Mouse (Mus musculus) CH12.LX (cell line): ENCODE results near the gene Cd59a. TPM values are rescaled to one million over a fixed set of nuclear protein-coding genes. Genes with fewer than 3 reads are reported as not detected.

Experiments used
- DNase-seq: peaks from one replicate; pipeline ENCODE4 v3.0.0-alpha.2; 2013; ENCODE audit errors: extremely low read depth
- H3K27ac ChIP-seq: 2 replicates; pipeline ENCODE4 v1.5.1; 2012; ENCODE audit warnings: low read depth, mild to moderate bottlenecking, control low read depth, moderate library complexity; ENCODE audit not compliant: insufficient read depth
- H3K27me3 ChIP-seq: replicated peaks from 2 replicates; pipeline ENCODE3; 2012; ENCODE audit warnings: inconsistent platforms
- H3K36me3 ChIP-seq, 2 experiments: replicated peaks in 1 of 2; 2 replicates each; pipeline versions ENCODE3 to v1.6.1; 2012; ENCODE audit warnings: inconsistent platforms in 1 of 2, low read length in 1 of 2, mild to moderate bottlenecking in 1 of 2, mixed read lengths in 1 of 2, moderate library complexity in 1 of 2; ENCODE audit not compliant: control insufficient read depth in 1 of 2, insufficient read depth in 1 of 2
- H3K4me1 ChIP-seq, 2 experiments: 2 replicates each; pipeline ENCODE4 v1.6.1; 2012; ENCODE audit warnings: inconsistent platforms in 1 of 2, moderate library complexity in 1 of 2; ENCODE audit not compliant: insufficient read depth in 2 of 2, control insufficient read depth in 1 of 2
- H3K4me2 ChIP-seq: 2 replicates; pipeline ENCODE4 v1.6.1; 2012; ENCODE audit warnings: low read depth, mild to moderate bottlenecking, control low read depth; ENCODE audit not compliant: poor library complexity, insufficient read depth, severe bottlenecking
- H3K4me3 ChIP-seq, 3 experiments: fragments of 150-350 bp in 1 of 3; sonication (generic) in 1 of 3; replicated peaks in 1 of 3; 2 replicates each; pipeline versions ENCODE3 to v1.5.1; 2011 to 2012; ENCODE audit warnings: low read depth in 2 of 3, low read length in 2 of 3, mild to moderate bottlenecking in 2 of 3, moderate library complexity in 2 of 3, control low read depth in 1 of 3, improper control_type of control experiment in 1 of 3, inconsistent platforms in 1 of 3, mixed read lengths in 1 of 3; ENCODE audit not compliant: poor library complexity in 1 of 3
- H3K79me2 ChIP-seq: replicated peaks from 2 replicates; pipeline ENCODE4 v1.6.1; 2012; ENCODE audit warnings: mild to moderate bottlenecking, moderate library complexity; ENCODE audit not compliant: control insufficient read depth, poor library complexity, insufficient read depth, severe bottlenecking; ENCODE audit errors: extremely low read depth
- H3K9ac ChIP-seq: 2 replicates; pipeline ENCODE4 v1.6.1; 2012; ENCODE audit warnings: low read depth, mild to moderate bottlenecking, control low read depth, moderate library complexity; ENCODE audit not compliant: insufficient read depth
- H3K9me3 ChIP-seq: replicated peaks from 2 replicates; pipeline ENCODE3; 2012; ENCODE audit warnings: low read length, inconsistent platforms, mixed read lengths
- CHD2 ChIP-seq: IDR thresholded peaks from 2 replicates; pipeline ENCODE4 v1.6.1; 2011; ENCODE audit warnings: low read length, improper control_type of control experiment
- CTCF ChIP-seq, 2 experiments: IDR thresholded peaks in 1 of 2; conservative IDR thresholded peaks in 1 of 2; 2 replicates each; pipeline ENCODE4 v1.5.1; 2011 to 2012; ENCODE audit warnings: low read depth in 2 of 2, low read length in 2 of 2, improper control_type of control experiment in 1 of 2, inconsistent platforms in 1 of 2, mild to moderate bottlenecking in 1 of 2, moderate library complexity in 1 of 2
- EP300 ChIP-seq: IDR thresholded peaks from 2 replicates; pipeline ENCODE4 v1.6.1; 2011; ENCODE audit warnings: low read length, improper control_type of control experiment
- KAT2A ChIP-seq: IDR thresholded peaks from 2 replicates; pipeline ENCODE4 v1.6.1; 2012; ENCODE audit warnings: low read length, improper control_type of control experiment, inconsistent platforms; ENCODE audit not compliant: insufficient replicate concordance
- MAFK ChIP-seq: IDR thresholded peaks from 2 replicates; pipeline ENCODE4 v1.6.1; 2011; ENCODE audit warnings: low read length, improper control_type of control experiment; ENCODE audit not compliant: insufficient replicate concordance
- MAZ ChIP-seq: IDR thresholded peaks from 2 replicates; pipeline ENCODE4 v1.6.1; 2012; ENCODE audit warnings: low read depth, mild to moderate bottlenecking, inconsistent platforms, low read length, improper control_type of control experiment, moderate library complexity
- MYC ChIP-seq: IDR thresholded peaks from 2 replicates; pipeline ENCODE4 v1.6.1; 2011; ENCODE audit warnings: low read depth, mild to moderate bottlenecking, improper control_type of control experiment, low read length
- RAD21 ChIP-seq: IDR thresholded peaks from 2 replicates; pipeline ENCODE4 v1.6.1; 2011; ENCODE audit warnings: low read depth, mild to moderate bottlenecking, low read length, improper control_type of control experiment, moderate library complexity
- SMC3 ChIP-seq: IDR thresholded peaks from 2 replicates; pipeline ENCODE4 v1.6.1; 2011; ENCODE audit warnings: low read depth, low read length, improper control_type of control experiment
- TBP ChIP-seq: conservative IDR thresholded peaks from 2 replicates; pipeline ENCODE4 v1.6.1; 2011; ENCODE audit warnings: low read depth, low read length, improper control_type of control experiment
- ZC3H11A ChIP-seq: IDR thresholded peaks from 2 replicates; pipeline ENCODE4 v1.6.1; 2012; ENCODE audit warnings: low read depth, mild to moderate bottlenecking, inconsistent platforms, low read length, improper control_type of control experiment
- ZKSCAN1 ChIP-seq: IDR thresholded peaks from 2 replicates; pipeline ENCODE4 v1.6.1; 2012; ENCODE audit warnings: low read depth, inconsistent platforms, low read length, improper control_type of control experiment, borderline replicate concordance
- dilution Hi-C: fragments of 300-500 bp; cut with MboI; formaldehyde crosslinking; loops from 2 replicates; pipeline ENCODE4 v1.14.3; 2020; ENCODE audit warnings: low sequenced_read_pairs; ENCODE audit not compliant: extremely low pct_unique_long_range_greater_than_20kb, extremely low pct_ligation_motif_present
- in situ Hi-C: fragments of 300-500 bp; cut with MboI; formaldehyde crosslinking; loops from 3 replicates; pipeline ENCODE4 v1.14.3; 2019; ENCODE audit warnings: low sequenced_read_pairs, low pct_ligation_motif_present, low pct_unique_long_range_greater_than_20kb, mixed read lengths
- polyA plus RNA-seq: library from polyadenylated mRNA; unstranded; fragments of >175 nt; gene quantifications from 2 replicates; pipeline ENCODE4 v1.2.1, GENCODE M21; 2012; ENCODE audit warnings: low read depth; ENCODE audit not compliant: insufficient read length
- total RNA-seq, 2 experiments: library from RNA; depleted of rRNA; stranded (reverse); fragments of 300-350 nt in 1 of 2; fragments of >200 nt in 1 of 2; gene quantifications; 2 replicates each; pipeline ENCODE4 v1.2.3; 2012 to 2014

Gene Cd59a
- total and polyA plus RNA-seq, 3 experiments: 4.5 to 6.6 (median 4.8) TPM

GRCm38 (mm10) chr2:104163978-104164487 is 68.4 kb downstream of the Cd59a start:
- Histone ChIP-seq H3K9ac (no peak overlapping the region), H3K79me2 (no peaks in the 10 kb centered on the region), H3K4me3 (no peak overlapping the region), H3K4me1 (no peaks in the 10 kb centered on the region), H3K27me3 (no peaks in the 10 kb centered on the region), H3K9me3 (no peaks in the 10 kb centered on the region), H3K36me3 (no peaks in the 10 kb centered on the region), H3K4me2 (no peak overlapping the region), H3K27ac (no peak overlapping the region)
- DNase-seq: no peak
- TF ChIP-seq MYC: no peak
- no peak for TF ChIP-seq RAD21
- no peak for TF ChIP-seq CHD2
- no peak for TF ChIP-seq SMC3
- no peak for TF ChIP-seq MAZ
- no peak for TF ChIP-seq CTCF (conservative IDR thresholded peaks at IDR 0.05 in 1 of 2, IDR thresholded peaks at IDR 0.05 in 1 of 2; ENCODE audit: low read depth in 2 of 2, low read length in 2 of 2)
- no peak for TF ChIP-seq EP300
- no peak for TF ChIP-seq KAT2A
- TF ChIP-seq TBP: no peak
- TF ChIP-seq ZKSCAN1: no peak
- TF ChIP-seq MAFK: no peak
- TF ChIP-seq ZC3H11A: no peak
- dilution Hi-C loops: no loop called here
- in situ Hi-C loops: no loop called here

Other genes starting within 250 kb of the Cd59a start
- 108 and 109 TPM in 2 replicates for gene Lmo2, start 137.8 kb upstream of the Cd59a start, total RNA-seq (2012; rRNA removed)
- 61.3 and 63.6 TPM in 2 replicates for gene Lmo2, start 137.8 kb upstream of the Cd59a start, total RNA-seq (2014; rRNA removed)
- gene Lmo2, start 137.8 kb upstream of the Cd59a start, polyA plus RNA-seq: 43.3 and 49.6 TPM in 2 replicates
- 28.2 and 29.7 TPM in 2 replicates for gene Fbxo3, start 68.1 kb upstream of the Cd59a start, total RNA-seq (2012; rRNA removed)
- gene Fbxo3, start 68.1 kb upstream of the Cd59a start, total RNA-seq (2014; rRNA removed): 63.7 and 67.1 TPM in 2 replicates
- 29.2 and 38.4 TPM in 2 replicates for gene Fbxo3, start 68.1 kb upstream of the Cd59a start, polyA plus RNA-seq
- gene 4931422A03Rik, start 67.4 kb upstream of the Cd59a start, total RNA-seq (2012; rRNA removed): 0.68 and 0.76 TPM in 2 replicates
- not detected in 2 replicates for gene 4931422A03Rik, start 67.4 kb upstream of the Cd59a start, total RNA-seq (2014; rRNA removed)
- gene 4931422A03Rik, start 67.4 kb upstream of the Cd59a start, polyA plus RNA-seq: 0.71 and 2.4 TPM in 2 replicates
- not detected in 2 replicates for gene Gm10912, start 30.0 kb upstream of the Cd59a start, total RNA-seq (2012; rRNA removed)
- gene Gm10912, start 30.0 kb upstream of the Cd59a start, total RNA-seq (2014; rRNA removed): not detected in 2 replicates
- gene Gm10912, start 30.0 kb upstream of the Cd59a start, polyA plus RNA-seq: not detected in 2 replicates
- gene Gm10799, start 27.3 kb upstream of the Cd59a start, total RNA-seq (2012; rRNA removed): not detected in 2 replicates
- not detected in 2 replicates for gene Gm10799, start 27.3 kb upstream of the Cd59a start, total RNA-seq (2014; rRNA removed)
- gene Gm10799, start 27.3 kb upstream of the Cd59a start, polyA plus RNA-seq: not detected in 2 replicates
- gene Cd59b, start 26.0 kb upstream of the Cd59a start, total RNA-seq (2012; rRNA removed): 0.25 TPM in 1 of 2 replicates, not detected in the other
- 1.6 and 2.1 TPM in 2 replicates for gene Cd59b, start 26.0 kb upstream of the Cd59a start, total RNA-seq (2014; rRNA removed)
- gene Cd59b, start 26.0 kb upstream of the Cd59a start, polyA plus RNA-seq: 0.80 and 1.00 TPM in 2 replicates
- not detected in 2 replicates for gene A930018P22Rik, start 27.0 kb downstream of the Cd59a start, total RNA-seq (2012; rRNA removed)
- gene A930018P22Rik, start 27.0 kb downstream of the Cd59a start, total RNA-seq (2014; rRNA removed): not detected in 2 replicates
- not detected in 2 replicates for gene A930018P22Rik, start 27.0 kb downstream of the Cd59a start, polyA plus RNA-seq